Mouse (Mus musculus) hindbrain, embryonic 11.5 days (tissue): ENCODE data around the gene Olfr350. TPM values are rescaled to one million over a fixed set of nuclear protein-coding genes. Genes with fewer than 3 reads are reported as not detected.

Source experiments
- ATAC-seq: fragments of 200-750 bp; cut with Nextera tagmentation; 2 replicates; pipeline ENCODE4 v1.8.0; 2017; ENCODE audit warnings: mild to moderate bottlenecking, moderate TSS enrichment, moderate library complexity; ENCODE audit not compliant: low FRiP score
- DNase-seq: peaks from one replicate; pipeline ENCODE4 v3.0.0-alpha.2; 2015; ENCODE audit warnings: low spot score
- H3K27ac ChIP-seq: fragments of 300-500 bp; sonication (generic); 2 replicates; pipeline ENCODE4 v1.5.1; 2014; ENCODE audit warnings: mild to moderate bottlenecking, low read depth, low read length
- H3K27me3 ChIP-seq: fragments of 300-500 bp; sonication (generic); 2 replicates; pipeline ENCODE4 v1.6.1; 2014; ENCODE audit warnings: mild to moderate bottlenecking, low read length, moderate library complexity, mixed read lengths; ENCODE audit not compliant: control insufficient read depth, insufficient read depth
- H3K36me3 ChIP-seq: fragments of 300-500 bp; sonication (generic); 2 replicates; pipeline ENCODE4 v1.6.1; 2014; ENCODE audit warnings: mild to moderate bottlenecking, low read length, moderate library complexity, mixed read lengths; ENCODE audit not compliant: control insufficient read depth, insufficient read depth
- H3K4me1 ChIP-seq: fragments of 300-500 bp; sonication (generic); replicated peaks from 2 replicates; pipeline ENCODE4 v1.6.1; 2014; ENCODE audit warnings: low read length, mixed read lengths; ENCODE audit not compliant: control insufficient read depth, insufficient read depth
- H3K4me2 ChIP-seq: fragments of 300-500 bp; sonication (generic); replicated peaks from 2 replicates; pipeline ENCODE4 v1.6.1; 2014; ENCODE audit warnings: mild to moderate bottlenecking, low read depth, low read length
- H3K4me3 ChIP-seq: fragments of 300-500 bp; sonication (generic); 2 replicates; pipeline ENCODE4 v1.5.1; 2014; ENCODE audit warnings: low read depth, low read length
- H3K9ac ChIP-seq: fragments of 300-500 bp; sonication (generic); 2 replicates; pipeline ENCODE4 v1.6.1; 2014; ENCODE audit warnings: low read depth, low read length
- H3K9me3 ChIP-seq: fragments of 300-500 bp; sonication (generic); 2 replicates; pipeline ENCODE4 v1.6.1; 2016; ENCODE audit warnings: low read length; ENCODE audit not compliant: control insufficient read depth
- WGBS: fragments of 180-500 bp; shearing (Covaris S2); extraction: QIAGEN DNeasy Blood & Tissue Kit; methylation state at CpG from one replicate; pipeline ENCODE4 v1.1.7; 2014; 5-methylcytosine and 5-hydroxymethylcytosine counted together
- polyA plus RNA-seq: library from polyadenylated mRNA; unstranded; fragments of >200 nt; fragmentation: Nextera tagmentation; extraction: Ambion mirVana; gene quantifications from 2 replicates; pipeline ENCODE4 v1.2.1, GENCODE M21; 2014

Olfr350 gene
- polyA plus RNA-seq: not detected in 2 replicates

DNA sequence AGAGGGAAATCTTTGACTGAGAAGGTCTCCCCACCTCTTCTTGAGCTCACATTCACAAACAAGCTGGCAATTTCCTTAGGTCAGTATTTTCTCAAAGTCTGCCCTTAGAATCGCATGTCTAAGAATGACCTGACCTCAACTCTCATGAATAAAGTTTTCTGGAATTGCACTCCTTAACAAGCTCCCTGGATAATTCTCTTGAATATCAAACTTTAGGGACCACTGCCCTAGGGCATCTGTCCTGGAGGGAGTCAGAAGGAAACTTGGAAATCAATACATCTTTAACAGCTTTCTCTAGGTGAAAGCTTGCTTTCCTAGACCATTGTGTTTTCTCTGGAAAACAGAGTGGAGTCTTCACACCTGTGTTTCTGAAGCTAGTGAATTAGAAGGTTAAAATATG, at the start of gene Olfr350:
Gene Olfr350 (plus strand): TSS at position 301 of the 400 bp plus-strand sequence.
- DNase-seq (no peak), ATAC-seq (no peak)
- Histone ChIP-seq H3K27me3 (no peaks in the 10 kb centered on the region), H3K36me3 (no peaks in the 10 kb centered on the region), H3K4me3 (no peak within 1 kb of the TSS), H3K9ac (no peak within 1 kb of the TSS), H3K9me3 (no peaks in the 10 kb centered on the region), H3K4me2 (no peak within 1 kb of the TSS), H3K27ac (no peak within 1 kb of the TSS), H3K4me1 (no peaks in the 10 kb centered on the region)
- WGBS: 80% methylated on average over 1 of the region's 1 CpGs

DNA sequence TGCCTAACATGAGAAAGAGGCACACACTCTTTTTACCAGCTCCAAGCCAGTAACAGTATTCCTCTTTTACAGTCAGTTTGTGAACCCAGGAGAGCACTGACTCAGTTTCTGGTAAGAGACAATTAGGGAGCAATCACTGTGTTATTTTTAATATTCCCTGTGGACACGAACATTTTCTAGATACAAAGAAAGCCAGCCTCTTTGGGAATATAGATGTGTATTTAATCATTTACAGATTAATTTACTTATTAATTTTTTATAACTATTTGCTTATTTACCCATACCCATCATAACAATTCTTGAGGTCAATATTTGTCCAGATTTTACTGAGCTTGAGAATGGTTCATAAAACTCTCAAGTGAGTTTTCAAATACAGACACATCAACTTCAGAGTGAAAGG, 29.2 kb upstream of the Olfr350 start, which contains the start of gene Olfr3:
Gene Olfr3 (minus strand): TSS at position 101 of the 400 bp plus-strand sequence.
- no peak within 1 kb of the TSS for H3K9ac ChIP-seq
- H3K27me3 ChIP-seq: no peaks in the 10 kb centered on the region
- H3K4me2 ChIP-seq: no peak within 1 kb of the TSS
- no peak within 1 kb of the TSS for H3K27ac ChIP-seq
- WGBS: 72% methylated on average over 1 of the region's 1 CpGs
- ATAC-seq (no peak), DNase-seq (no peak)
- H3K36me3 ChIP-seq: no peaks in the 10 kb centered on the region
- H3K4me1 ChIP-seq: no peaks in the 10 kb centered on the region
- no peaks in the 10 kb centered on the region; the same call in 1 of the 2 replicates for H3K9me3 ChIP-seq
- no peak within 1 kb of the TSS for H3K4me3 ChIP-seq

DNA sequence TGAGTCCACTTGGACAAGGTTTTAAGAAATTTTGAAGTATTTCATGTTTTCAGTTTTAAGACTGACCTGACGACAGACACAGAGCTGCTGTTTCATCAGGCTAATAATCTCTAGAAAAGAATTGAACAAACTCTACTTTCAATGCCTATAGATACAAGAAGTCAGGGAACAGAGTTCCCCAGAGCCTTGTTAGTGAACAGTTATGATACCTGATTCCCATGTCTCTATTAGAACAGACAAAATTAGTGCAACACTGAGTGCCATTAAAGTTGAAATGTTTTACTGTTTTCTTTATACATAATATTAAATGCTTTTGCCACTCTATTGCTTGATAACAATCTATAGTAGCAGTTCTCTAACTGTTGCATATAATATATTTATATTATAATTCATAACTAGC, 16.4 kb downstream of the Olfr350 start, which contains the start of gene Olfr351:
Gene Olfr351 (minus strand): TSS at position 101 of the 400 bp plus-strand sequence.
- WGBS: 85% methylated on average over 1 of the region's 1 CpGs
- Histone ChIP-seq H3K27me3 (no peaks in the 10 kb centered on the region), H3K4me2 (no peak within 1 kb of the TSS), H3K4me3 (no peak within 1 kb of the TSS), H3K9me3 (peaks cover 4% of the 10 kb centered on the region; the same call in 1 of the 2 replicates), H3K4me1 (no peaks in the 10 kb centered on the region), H3K27ac (no peak within 1 kb of the TSS), H3K36me3 (no peaks in the 10 kb centered on the region), H3K9ac (no peak within 1 kb of the TSS)
- no peak for DNase-seq
- ATAC-seq: no peak

DNA sequence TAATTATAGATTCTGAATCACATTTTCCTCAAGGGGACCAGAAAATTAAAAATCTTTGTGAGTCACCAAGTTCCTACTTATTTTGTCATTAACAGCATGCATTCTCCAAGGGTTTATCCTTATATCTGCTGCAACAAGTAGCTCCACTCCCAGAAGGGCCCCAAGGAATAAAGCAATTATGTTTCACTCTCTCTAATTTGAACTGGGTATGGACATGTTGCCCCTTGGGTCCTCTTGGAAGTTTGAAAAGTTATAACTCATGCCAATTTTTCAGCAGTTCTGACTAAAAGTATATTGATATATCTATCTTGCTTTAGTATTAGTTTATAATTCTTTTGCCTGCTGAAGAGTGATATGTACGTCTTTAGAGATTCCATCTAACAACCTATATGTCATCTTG, 22.1 kb downstream of the Olfr350 start, which contains the start of gene Olfr352:
Gene Olfr352 (plus strand): TSS at position 301 of the 400 bp plus-strand sequence.
- DNase-seq: no peak
- no peaks in the 10 kb centered on the region for H3K36me3 ChIP-seq
- no peaks in the 10 kb centered on the region for H3K4me1 ChIP-seq
- 83% methylated on average over 1 of the region's 1 CpGs for WGBS
- no peaks in the 10 kb centered on the region for H3K9me3 ChIP-seq
- H3K4me3 ChIP-seq: no peak within 1 kb of the TSS
- H3K9ac ChIP-seq: no peak within 1 kb of the TSS
- H3K27me3 ChIP-seq: no peaks in the 10 kb centered on the region
- no peak within 1 kb of the TSS for H3K4me2 ChIP-seq
- no peak for ATAC-seq
- no peak within 1 kb of the TSS for H3K27ac ChIP-seq

DNA sequence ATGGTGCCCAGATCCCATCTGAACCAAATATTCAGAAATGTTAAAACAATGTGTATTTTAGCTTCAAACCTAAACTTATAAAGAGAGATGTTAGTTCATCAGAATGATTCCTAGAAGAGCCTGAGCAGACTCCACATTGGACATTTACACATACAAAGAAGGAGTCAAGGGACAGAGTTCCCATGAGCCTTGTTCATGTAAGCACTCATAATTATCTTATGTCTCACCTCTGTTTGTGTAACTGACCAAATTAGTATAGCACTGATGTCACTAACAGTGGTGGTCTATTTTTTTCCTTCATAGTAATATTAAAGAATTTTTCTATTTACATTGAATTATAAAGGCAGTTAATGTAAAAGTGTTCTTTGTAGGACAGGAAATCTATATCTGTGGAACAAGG, 46.7 kb downstream of the Olfr350 start, which contains the start of gene Olfr353:
Gene Olfr353 (minus strand): TSS at position 101 of the 400 bp plus-strand sequence.
- ATAC-seq (no peak), DNase-seq (no peak)
- Histone ChIP-seq H3K4me1 (no peaks in the 10 kb centered on the region), H3K27ac (no peak within 1 kb of the TSS), H3K27me3 (no peaks in the 10 kb centered on the region), H3K36me3 (no peaks in the 10 kb centered on the region), H3K4me2 (no peak within 1 kb of the TSS), H3K9me3 (peaks cover 6% of the 10 kb centered on the region), H3K4me3 (no peak within 1 kb of the TSS), H3K9ac (no peak within 1 kb of the TSS)

DNA sequence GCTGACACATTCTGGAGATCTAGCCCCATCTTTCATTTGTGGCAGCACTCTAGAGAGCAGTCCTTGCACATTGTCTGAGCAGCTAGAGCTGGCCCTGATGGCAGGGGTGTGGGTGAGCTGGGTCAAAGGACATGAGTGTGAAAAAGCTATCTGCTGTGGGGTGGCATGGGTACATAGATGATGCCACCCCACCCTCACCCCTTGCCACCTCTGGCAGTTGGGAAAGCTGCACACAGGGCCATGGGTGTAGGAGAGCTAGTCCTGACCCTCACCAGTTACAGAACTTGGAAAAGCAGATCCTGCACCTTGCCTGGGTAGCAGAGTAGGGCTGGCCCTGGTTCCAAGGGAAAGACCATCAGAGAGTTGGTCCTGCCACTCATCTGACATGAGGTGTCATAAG, 51.0 kb downstream of the Olfr350 start:
- ATAC-seq: no peak
- no peak overlapping the region for H3K27ac ChIP-seq

More for the DNA sequence above, 51.0 kb downstream of the Olfr350 start:
- DNase-seq: no peak
- Histone ChIP-seq H3K9ac (no peak overlapping the region), H3K4me3 (no peak overlapping the region), H3K27me3 (no peaks in the 10 kb centered on the region), H3K36me3 (no peaks in the 10 kb centered on the region), H3K4me1 (no peaks in the 10 kb centered on the region), H3K4me2 (no peak overlapping the region), H3K9me3 (peaks cover 2% of the 10 kb centered on the region)

Other genes with a start within 250 kb of the Olfr350 start
- gene Olfr345, start 206.3 kb upstream of the Olfr350 start, polyA plus RNA-seq: not detected in 2 replicates
- not detected in 2 replicates for gene Olfr346, start 160.5 kb upstream of the Olfr350 start, polyA plus RNA-seq
- not detected in 2 replicates for gene Olfr347, start 114.4 kb upstream of the Olfr350 start, polyA plus RNA-seq
- gene Olfr348, start 62.0 kb upstream of the Olfr350 start, polyA plus RNA-seq: not detected in 2 replicates
- not detected in 2 replicates for gene Olfr50, start 55.8 kb upstream of the Olfr350 start, polyA plus RNA-seq
- gene Olfr3, start 29.3 kb upstream of the Olfr350 start, polyA plus RNA-seq: not detected in 2 replicates
- not detected in 2 replicates for gene Olfr351, start 16.4 kb downstream of the Olfr350 start, polyA plus RNA-seq
- gene Olfr352, start 22.1 kb downstream of the Olfr350 start, polyA plus RNA-seq: not detected in 2 replicates
- gene Olfr353, start 46.6 kb downstream of the Olfr350 start, polyA plus RNA-seq: not detected in 2 replicates
- not detected in 2 replicates for gene Olfr354, start 59.4 kb downstream of the Olfr350 start, polyA plus RNA-seq
- gene Olfr355, start 82.6 kb downstream of the Olfr350 start, polyA plus RNA-seq: not detected in 2 replicates
- gene Olfr356, start 90.8 kb downstream of the Olfr350 start, polyA plus RNA-seq: not detected in 2 replicates
- not detected in 2 replicates for gene Olfr357, start 147.5 kb downstream of the Olfr350 start, polyA plus RNA-seq
- gene Olfr358, start 163.0 kb downstream of the Olfr350 start, polyA plus RNA-seq: not detected in 2 replicates
- not detected in 2 replicates for gene Olfr360, start 219.4 kb downstream of the Olfr350 start, polyA plus RNA-seq
- gene Olfr361, start 243.0 kb downstream of the Olfr350 start, polyA plus RNA-seq: not detected in 2 replicates